Mouse (Mus musculus): ENCODE measurements around the gene Dmkn. TPM values are rescaled to one million over a fixed set of nuclear protein-coding genes. Genes with fewer than 3 reads are reported as not detected.

Gene Dmkn
- polyA plus RNA-seq, 2 experiments from 2014 or later: 0.16 TPM; not detected in 1

- no peak for ATAC-seq
Measured at GRCm38 (mm10) chr7:30765173-30765572, 1.6 kb downstream of the Dmkn start.

DNA sequence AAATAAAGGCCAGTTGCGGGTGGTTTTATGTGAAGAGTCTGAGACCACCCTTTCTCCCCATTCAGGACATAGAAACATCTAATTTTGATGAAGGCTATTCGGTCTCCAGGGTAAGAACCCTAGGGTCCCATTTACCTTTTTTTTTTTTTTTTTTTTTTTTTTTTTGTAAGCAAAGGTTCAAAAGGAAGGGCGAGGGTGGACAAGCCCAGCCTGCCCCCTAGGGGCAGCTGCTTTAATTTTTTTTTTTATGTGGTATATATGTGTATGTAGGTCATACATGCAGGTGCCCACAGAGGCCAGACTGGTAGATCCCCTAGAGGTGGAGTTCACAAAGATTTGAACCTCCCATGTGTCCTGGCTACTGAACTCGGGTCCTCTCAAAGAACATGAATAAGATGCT lies 2.9 kb downstream of the Dmkn start:
- no peak for ATAC-seq

GRCm38 (mm10) chr7:30769236-30769635 lies 5.7 kb downstream of the Dmkn start:
- no peak for ATAC-seq

GRCm38 (mm10) chr7:30776104-30776503 lies 12.5 kb downstream of the Dmkn start:
- ATAC-seq: no peak

- no peak for ATAC-seq
Measured at GRCm38 (mm10) chr7:30777081-30777579, 13.6 kb downstream of the Dmkn start.

GRCm38 (mm10) chr7:30777911-30778310 lies 14.4 kb downstream of the Dmkn start:
- ATAC-seq: no peak

- ATAC-seq: no peak
Measured at GRCm38 (mm10) chr7:30781792-30782191, 18.2 kb downstream of the Dmkn start.

- no peak for ATAC-seq
Measured at GRCm38 (mm10) chr7:30782658-30783057, 19.1 kb downstream of the Dmkn start.

DNA sequence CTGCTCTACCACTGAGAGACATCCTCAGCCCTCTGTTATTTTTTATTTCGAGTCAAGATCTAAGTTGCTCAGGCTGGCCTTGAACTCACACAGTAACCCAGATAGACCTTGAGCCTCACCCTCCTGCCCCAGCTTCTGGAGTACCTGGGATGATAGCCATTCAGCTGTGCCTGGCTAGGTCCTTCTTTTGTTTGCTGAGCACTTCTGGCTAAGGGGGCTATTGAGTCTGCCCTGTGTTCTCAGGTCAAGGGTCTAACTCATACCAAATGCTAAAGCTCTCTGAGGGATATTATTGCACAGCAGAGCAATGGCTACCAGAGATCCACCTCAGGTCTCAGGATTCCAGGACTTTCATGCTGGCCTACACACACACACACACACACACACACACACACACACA lies 21.6 kb downstream of the Dmkn start:
- no peak for ATAC-seq

DNA sequence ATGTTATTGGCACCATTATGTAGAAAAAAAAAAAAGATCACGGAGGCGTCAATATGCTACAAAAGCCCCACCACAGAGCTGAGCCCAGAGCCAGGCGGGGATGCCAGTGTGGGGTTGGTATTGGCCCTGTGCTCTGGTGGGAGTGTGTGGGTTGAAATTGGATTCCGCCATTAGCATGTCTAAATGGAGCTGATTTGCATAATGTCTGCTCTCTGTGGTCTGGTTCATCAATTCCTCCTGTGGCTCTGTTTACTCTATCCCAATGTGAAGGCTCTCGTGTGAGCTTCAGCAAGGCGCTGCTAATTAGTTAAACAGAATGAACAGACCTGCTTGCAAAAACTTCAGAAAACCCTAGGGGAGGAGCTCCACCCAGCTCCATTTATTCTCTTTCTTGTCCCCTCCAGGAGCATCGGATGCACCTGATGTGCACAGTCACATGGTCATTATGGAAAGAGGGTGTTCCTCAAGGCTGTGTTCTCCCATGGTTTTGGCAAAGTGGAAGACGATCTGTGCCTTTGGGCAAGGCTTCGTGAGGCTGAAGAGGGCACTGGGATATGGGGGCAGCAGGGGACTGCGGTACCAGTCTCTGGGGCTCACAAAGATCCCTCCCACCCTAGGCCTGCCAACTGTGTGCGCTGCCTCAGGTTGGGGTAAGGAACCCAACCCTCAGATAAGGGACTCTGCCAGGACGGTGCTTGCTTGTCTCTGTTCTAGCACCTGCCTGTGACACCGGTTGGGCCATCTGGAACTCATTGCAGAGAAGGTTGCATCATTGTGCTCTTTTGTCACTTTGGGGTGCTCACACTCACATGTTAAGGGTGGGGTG lies 22.4 kb downstream of the Dmkn start:
- ATAC-seq: no peak

- no peak for ATAC-seq
Measured at GRCm38 (mm10) chr7:30787377-30788022, 23.9 kb downstream of the Dmkn start, which contains the start of gene Krtdap. Gene Krtdap, plus strand, starts transcription at chr7:30787896.

DNA sequence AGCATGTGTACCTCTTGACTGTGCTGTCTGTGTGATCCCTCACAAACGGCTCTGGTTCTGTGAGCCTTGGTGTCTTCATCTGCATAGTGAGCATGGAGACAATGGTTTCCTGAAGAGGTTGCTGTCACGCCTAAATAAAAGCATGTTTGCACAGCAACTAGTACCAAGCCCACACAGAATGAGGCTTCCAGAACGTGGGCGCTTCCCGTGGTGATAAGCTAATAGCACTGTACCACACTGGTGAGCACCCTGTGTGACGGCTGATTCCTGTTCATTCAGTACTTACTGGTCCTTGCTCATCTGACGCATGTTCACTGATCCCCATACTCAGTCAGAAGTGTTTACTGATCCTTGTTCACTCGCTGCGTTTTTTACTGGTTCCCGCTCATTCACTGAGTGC lies 26.6 kb downstream of the Dmkn start:
- ATAC-seq: no peak

DNA sequence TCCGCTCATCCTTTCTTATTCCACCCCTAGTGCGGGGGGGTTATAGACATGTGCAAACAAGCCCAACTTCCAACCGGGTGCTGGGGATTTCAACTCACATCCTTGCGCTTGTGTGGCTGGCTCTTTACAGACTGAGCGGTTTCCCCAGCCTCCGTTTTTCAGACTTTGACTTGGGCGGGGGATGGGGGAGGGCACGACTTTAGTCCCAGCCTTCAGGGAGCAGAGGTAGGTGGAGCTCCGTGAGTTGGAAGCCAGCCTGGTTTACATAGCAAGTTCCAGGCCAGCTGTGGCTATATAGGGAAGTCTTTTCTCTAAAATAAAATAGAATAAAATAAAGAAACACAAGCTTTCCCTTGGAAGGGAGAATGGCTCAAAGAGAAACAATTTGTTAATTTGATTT lies 28.4 kb downstream of the Dmkn start:
- ATAC-seq: no peak

- ATAC-seq: no peak
Measured at GRCm38 (mm10) chr7:30794921-30795320, 31.4 kb downstream of the Dmkn start.

- no peak for ATAC-seq
Measured at GRCm38 (mm10) chr7:30796790-30797189, 33.2 kb downstream of the Dmkn start.

- no peak for ATAC-seq
Measured at GRCm38 (mm10) chr7:30800653-30801052, 37.1 kb downstream of the Dmkn start.

DNA sequence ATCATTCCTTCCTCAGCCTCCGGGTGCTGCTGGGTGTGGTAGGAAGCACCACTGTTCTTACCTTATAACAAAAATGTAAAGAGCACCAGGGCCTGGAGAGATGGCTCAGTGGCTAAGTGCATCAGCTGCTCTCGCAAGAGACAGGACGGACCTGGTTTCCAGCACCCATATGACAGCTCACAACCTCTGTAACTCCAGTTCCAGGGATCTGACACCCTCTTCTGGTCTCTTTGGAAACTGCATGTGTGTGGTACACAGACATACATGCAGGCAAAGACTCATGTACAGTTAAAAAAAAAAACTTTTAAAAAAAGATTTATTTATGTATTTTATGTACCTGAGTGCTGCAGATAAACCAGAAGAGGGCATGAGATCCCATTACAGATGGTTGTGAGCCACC lies 39.7 kb downstream of the Dmkn start:
- no peak for ATAC-seq

DNA sequence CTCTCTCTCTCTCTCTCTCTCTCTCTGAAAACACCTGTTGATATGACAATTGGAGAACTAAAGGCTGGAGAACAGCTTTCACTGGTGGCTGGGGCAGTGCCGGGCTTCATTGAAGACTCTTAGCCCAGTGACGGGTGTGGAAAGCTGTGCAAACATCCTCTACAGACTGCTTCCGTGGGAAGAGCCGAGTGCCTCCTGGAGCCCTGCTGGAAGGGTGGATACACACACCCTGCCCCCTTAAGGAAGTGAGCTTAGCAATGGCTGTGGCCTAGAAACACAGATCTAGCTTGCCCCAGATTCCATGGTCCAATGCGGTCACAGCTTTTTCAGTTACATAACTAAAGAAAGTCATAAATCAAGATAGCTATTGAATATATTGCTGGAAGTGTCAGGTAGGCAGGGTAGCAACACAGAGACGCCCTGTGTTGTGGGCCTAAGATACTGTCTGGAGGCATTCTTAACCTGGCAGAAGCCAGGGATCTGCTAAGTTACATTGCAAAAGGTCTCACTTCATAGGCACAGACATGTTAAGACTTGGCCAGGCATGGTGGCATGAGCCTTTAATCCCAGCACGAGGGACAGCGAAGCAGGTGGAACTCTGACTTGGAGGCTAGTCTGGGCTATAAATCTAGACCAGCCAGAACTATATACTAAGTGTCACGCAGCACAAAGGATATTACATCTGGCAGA lies 40.6 kb downstream of the Dmkn start:
- ATAC-seq: no peak

- no peak for ATAC-seq
Measured at GRCm38 (mm10) chr7:30805924-30806323, 42.4 kb downstream of the Dmkn start.

DNA sequence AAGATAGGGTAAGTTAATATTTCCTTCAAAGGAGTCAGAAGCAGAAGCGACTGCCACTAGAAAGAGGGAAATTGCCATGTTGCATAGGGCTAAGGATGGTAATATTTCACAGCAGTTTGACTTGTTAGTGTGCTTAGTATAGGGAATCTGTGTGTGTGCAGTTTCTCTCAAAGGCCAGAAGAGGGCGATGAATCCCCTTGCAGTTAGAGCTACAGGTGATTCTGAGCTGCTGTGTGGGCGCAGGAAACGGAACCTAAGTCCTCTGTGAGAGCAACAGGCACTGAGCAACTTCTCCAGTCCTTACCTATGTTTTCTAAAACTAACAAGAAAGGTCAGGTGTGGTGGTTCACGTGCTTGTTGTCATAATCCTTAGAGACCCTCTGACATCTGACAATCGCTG lies 46.8 kb downstream of the Dmkn start:
- ATAC-seq: no peak

GRCm38 (mm10) chr7:30811757-30812290 lies 48.3 kb downstream of the Dmkn start:
- ATAC-seq: no peak

DNA sequence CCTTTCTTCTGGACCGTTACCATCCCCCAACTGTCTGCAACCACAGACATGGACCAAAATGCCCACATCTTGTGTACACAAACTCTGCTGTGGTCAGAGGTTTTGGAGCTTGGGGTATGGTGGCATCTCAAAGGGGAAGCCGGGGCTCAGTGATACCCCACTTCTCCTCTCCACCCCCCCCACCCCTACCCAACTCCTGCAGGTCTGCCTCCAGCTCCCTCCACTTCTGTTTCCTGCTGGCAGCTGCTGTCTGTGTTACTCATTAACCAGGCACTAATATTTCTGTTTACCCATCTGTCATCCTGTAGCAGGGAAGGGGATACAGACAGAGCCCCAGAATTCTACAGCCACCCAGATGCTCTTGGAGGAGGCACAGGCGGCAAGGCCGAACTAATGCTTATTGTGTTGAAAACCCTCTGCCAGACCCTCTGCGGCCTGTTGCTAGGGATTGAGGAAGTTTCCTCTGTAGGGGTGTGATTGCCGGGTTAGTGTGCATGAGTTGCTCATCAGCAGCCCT lies 48.8 kb downstream of the Dmkn start:
- ATAC-seq: no peak

DNA sequence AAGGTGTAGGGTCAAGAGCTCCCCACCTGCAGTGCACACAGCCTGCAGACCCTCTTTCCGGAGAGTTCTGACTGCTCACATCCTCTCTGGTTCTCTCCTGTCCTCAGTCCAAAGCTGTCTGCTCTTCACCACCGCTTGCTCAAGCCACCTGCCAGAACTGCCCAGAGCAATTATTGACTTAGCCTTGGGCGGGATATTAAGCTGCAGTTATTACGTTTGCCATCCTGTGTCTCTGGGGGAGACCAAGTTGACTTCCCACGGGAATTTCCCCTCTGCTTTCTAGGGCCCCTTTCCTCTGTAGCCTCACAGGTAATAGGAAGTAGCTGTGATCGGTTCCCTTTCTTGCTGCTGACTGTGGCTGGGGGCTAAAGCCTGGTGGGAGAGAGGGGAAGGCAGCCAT lies 56.6 kb downstream of the Dmkn start:
- no peak for ATAC-seq

Measured in CD4-positive, CD25-positive, alpha-beta regulatory T cell, adult 4 months (primary cell).